Mouse (Mus musculus): ENCODE measurements around the gene Qsox1. TPM values are rescaled to one million over a fixed set of nuclear protein-coding genes. Genes with fewer than 3 reads are reported as not detected.

The Qsox1 gene
- polyA plus RNA-seq, 1 experiment from 2014 or later, result 22.1 TPM

DNA sequence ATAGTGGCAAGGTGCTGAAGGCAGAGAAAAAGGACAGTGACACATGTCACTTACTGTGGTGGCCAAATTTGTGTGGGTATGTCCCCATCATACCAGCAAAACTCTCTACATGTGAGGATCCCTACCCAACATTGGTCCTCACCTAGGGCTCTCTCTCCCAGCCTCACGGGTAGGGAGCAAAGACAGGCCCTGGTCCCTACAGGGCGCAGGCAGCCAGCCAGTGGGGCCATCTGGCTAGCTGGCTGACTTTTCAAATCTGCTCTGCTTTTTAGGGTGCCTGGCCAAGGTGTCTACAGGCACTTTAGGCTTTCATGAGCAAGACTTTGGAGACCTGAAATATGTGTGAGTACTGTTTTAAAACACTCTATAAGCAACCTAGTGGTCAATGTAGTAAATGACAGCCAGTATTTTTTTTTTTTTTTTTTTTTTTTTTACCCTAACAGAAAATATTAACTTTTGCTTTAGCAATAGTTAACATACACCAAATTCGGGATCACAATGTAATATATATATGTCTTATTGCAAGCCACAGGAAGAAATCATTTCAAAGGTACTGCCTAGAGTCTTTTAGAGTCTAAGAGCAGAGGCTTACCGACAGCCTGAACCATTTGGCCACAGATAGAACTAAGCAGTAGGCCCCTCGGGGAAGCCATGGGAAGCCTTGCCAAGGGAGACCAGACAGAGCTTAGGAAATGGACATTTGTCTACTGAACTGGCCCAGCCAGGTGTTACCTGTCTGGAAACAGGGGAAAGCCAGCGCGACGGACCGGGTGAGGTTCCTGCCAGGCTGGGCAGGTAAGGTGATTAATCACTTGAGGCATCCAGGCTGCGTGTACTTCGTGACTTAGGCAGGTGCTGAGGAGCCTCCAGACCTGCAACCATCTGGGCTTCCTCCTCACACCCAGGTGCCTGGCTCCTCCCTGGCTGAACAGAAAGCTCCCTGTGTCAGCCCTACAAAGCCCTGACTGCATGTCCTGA, 11.4 kb downstream of the Qsox1 start:
- DNase-seq (ENCODE audit: low spot score), result no peak

- DNase-seq (ENCODE audit: low spot score), result no peak
These were observed 14.7 kb downstream of the Qsox1 start for GRCm38 (mm10) chr1:155798000-155798399.

GRCm38 (mm10) chr1:155797425-155797824, 15.3 kb downstream of the Qsox1 start:
- DNase-seq (ENCODE audit: low spot score), result no peak

DNA sequence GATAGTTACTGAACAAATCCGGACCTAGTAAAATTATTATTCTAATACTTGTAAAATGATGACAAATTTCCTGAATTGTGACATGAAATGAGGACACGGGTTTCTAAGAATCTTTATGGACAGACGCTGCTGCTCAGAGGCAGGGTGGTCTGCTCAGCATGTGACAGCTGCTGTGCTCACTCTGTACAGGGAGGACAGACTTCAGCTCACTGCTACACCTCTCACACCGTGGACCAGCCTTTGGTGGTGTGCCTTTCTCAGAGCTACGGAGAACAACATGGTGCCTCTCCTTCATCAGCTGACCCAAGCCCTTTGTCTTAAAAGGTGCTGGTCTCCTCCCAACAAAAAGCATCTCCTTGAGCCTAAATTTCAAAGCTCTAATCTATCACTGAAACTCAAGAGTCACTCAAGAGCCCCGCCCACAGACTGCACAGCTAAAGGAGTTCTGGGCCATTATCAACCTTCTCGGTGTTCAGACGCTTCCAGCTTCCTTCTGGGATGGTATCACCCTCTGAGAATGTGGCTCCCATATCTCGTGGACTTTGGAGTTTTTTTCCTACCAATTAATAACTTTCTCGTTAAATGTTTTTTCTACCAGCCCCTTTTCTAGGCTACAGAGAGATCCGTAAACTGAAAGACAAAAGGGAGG, 15.8 kb downstream of the Qsox1 start:
- DNase-seq (ENCODE audit: low spot score), result no peak

- DNase-seq (ENCODE audit: low spot score), result no peak
These were observed 16.9 kb downstream of the Qsox1 start for GRCm38 (mm10) chr1:155795791-155796233.

DNA sequence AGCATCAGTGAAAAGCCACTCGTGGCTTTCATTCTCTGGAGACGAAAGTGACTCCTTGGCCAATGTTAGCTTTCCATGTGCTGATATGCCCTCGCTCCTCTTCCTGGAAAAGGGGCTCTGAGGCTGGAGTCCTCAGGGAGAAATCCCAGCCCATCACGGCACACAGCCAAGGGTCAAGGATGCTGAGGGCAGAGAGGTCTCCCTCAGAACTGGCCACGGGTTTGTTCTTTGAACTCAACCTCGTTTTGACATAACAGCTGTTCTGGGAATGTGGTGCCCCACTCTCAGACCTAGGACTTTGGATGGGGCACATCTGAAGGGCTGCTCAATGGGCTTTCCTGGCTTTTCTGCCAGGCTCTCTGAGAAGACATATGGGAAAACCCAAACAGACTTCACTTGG, 17.8 kb downstream of the Qsox1 start:
- no peak for DNase-seq (ENCODE audit: low spot score)

DNA sequence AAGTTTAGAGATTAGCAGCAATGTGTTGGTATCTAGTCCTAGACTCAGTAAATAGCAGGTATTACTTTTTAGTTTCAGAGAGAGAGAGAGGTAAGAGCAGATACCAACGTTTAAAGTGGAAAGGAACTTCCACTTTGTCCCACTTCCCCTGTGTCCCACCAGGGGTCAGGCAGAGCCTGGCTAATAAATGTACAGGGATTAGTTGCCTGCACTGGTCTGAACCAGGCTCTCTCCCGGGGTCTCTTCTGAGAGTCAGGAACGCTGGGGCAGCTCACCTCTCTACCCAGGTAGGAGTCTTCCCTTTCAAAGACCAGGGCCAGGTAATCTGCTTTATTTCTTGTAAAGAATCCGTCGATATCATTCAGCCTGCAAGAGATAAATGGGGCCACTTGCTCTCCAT, 20.8 kb downstream of the Qsox1 start:
- no peak for DNase-seq (ENCODE audit: low spot score)

GRCm38 (mm10) chr1:155790111-155790974, 22.3 kb downstream of the Qsox1 start:
- DNase-seq (ENCODE audit: low spot score), result no peak

DNA sequence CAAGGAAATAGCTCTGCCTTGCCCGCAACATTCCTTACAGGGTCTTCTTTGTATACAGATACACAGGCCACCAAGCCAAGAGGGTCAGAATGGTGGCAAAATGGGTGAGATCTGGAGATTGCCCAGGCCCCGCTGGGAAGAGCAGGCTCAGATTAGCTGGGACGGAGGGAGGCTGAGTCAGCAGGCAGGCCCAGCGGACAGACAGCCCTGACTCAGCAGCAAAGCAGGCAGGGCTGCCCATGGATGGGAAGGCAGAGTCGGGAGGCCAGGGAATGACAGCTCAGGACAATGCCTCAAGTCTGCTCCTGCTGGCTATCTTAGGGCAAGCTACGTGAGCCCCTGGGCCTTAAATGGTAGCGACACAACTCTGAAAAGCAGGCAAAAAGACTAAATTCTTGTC, 26.8 kb downstream of the Qsox1 start:
- no peak for DNase-seq (ENCODE audit: low spot score)

- peak; percentile 68 for DNase-seq (ENCODE audit: low spot score)
These were observed 28.1 kb downstream of the Qsox1 start for GRCm38 (mm10) chr1:155784343-155785205.

- peak; percentile 55 for DNase-seq (ENCODE audit: low spot score)
These were observed 30.3 kb downstream of the Qsox1 start for GRCm38 (mm10) chr1:155782382-155782781.

DNA sequence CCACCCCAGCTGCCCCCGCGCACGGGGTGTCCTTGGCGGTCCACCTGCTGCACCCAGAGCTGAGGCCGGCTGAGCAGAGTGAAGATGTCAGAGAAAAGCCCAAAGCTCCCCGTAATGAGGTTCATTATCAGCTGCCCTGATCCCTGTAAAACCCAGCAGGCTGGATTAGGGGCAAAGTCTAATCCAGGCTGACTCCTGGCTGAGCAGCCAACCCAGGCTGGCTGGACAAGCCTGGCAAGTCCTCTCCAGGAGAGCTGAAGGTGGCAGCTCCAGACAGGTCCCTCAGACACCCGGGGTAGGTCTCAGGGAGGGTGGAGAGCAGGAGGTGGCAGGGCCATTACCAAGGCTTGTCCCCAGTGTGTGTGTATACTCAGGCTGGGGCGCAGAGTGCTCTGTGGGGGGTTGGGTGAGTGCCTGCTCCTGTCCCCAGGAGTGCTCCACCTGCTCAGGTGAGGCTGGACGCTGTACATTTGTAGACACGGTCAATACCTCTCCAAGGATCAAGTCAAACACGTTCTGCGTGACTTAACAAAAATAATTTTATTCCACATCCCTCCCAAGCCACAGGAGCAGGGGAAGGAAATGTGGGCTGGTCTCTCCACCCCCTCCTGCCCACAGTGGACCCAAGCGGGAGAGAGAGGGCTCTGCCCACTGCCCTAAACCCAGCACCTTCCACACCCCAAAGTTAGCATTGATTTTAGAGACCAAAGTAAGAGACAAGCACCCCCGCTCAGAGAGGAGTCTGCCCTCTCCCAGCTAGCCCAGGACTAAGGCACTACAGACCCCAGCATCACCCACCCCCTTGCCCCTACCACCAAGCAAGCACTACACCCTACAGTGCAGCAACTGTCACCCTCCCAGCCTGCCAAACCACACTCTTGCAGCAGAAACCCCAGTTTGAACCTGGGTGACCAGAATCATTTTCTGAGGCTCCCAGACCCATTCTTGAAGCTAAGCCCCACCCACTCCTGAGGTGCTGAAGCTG, 34.8 kb downstream of the Qsox1 start:
- DNase-seq (ENCODE audit: low spot score), result no peak

DNA sequence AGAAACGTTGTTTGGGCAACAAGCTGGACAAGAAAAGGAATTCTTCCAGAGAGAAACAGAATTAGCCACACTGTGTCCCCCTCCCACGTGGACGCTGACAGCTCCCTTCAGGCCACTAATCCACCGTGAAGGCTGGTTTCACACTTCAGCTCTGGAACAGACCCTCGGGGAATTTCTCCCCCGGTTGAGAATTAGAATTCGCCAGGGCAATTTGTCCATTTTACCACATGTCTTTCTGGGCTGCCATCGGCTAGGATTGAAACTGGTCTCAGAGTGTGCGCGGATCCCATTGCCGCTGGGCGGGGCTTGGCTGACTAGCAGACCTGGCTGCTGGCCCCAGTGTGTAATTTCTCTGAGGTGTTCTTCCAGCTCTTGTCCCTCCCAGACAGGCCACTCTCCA, 53.5 kb downstream of the Qsox1 start:
- DNase-seq (ENCODE audit: low spot score), result no peak

DNA sequence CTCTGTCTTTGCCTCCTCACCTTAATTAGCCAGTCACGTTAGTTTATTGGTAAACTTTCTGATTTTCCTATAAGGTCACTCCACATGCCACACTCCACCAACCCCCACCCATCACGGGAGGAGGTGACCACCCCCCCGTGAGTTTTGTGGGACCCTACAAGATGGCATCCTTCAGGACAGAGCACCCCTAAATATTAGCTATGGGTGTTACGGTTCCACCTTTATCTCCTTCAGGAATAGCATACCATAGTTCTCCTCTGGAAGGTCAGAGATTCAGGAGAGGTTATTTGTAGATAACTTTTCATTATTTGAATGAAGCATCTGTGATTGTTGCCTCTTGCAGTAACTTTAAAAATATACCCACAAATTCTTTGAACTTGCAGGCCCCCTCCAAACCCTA, 54.0 kb downstream of the Qsox1 start:
- DNase-seq (ENCODE audit: low spot score), result no peak

DNA sequence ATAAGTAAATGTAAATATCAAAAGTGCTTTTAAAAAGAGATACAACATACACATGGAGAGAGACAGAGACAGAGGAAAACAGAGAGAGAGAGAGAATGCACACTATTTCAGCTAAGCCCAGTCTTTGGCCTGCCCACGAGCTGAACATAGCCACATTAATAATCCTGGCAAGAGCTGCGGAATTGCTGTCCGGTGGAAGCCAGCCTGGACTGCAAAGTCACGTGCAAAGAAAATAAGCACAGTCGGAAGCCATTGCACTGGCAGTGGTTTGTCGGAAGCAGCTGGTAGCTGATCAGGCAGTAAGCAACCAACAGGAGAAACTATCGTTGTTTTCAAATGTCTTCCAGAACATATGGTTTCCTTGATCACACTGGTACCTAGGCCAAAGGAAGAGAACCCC, 55.1 kb downstream of the Qsox1 start:
- no peak for DNase-seq (ENCODE audit: low spot score)

DNA sequence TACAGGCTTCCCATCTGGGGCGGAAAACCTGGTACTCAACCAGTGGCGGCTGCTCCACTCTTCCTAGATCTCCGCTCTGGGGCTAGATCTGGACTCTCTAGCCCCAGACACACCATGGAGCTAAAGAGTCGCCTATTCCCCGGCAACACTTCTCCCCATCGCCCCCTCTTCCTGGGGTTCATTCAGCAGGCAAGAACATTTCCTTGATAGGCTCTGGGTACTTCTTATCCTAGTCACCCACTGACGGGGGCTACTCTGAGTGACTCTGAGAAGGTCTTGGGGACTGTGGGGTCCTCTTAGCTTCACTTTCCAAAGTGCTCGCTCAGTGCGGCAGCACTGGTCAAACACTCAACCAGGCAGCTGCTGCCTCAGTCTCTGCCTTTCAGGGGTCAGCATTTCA, 59.3 kb downstream of the Qsox1 start:
- no peak for DNase-seq (ENCODE audit: low spot score)

DNA sequence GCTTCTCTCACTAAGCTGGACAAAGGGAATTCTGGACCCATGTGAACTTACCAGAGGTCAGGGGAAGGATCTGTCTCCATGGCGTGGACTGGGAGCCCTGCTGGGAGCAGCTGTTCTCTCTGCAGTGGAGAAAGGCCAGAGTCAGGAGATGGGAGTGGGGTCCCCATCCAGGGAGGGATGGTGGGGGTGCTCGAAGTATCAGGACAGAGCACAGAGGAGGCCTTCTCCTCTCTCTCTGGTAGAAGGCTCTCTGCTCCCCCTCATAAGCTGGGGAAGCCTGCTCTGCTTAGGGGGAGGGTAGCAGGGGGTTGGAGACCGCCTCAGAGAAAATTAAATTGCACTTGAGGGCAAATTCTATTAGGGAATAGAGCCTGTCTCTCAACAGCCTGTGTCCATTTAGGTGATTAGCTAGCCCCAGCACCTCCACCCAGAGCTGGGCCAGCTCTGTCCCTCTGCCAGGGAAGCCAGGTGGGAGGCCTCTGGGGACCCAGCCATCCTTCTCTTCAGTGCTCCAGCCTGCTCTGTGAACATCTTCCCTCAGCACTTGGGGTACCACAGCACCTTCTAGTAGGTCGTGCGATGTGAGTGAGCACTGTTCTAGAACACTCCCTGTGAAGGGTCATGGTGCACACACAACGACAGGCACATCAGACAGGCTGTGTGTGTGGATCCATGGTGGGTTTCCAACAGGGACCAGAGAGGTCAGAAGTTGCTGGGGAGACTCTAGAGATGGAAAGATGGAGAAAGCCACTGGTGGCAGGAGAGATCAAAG, 61.0 kb downstream of the Qsox1 start, which contains the start of gene Lhx4:
Lhx4 (minus strand) TSS at position 201 of the 772 bp plus-strand sequence.
- no peak for DNase-seq (ENCODE audit: low spot score)

DNA sequence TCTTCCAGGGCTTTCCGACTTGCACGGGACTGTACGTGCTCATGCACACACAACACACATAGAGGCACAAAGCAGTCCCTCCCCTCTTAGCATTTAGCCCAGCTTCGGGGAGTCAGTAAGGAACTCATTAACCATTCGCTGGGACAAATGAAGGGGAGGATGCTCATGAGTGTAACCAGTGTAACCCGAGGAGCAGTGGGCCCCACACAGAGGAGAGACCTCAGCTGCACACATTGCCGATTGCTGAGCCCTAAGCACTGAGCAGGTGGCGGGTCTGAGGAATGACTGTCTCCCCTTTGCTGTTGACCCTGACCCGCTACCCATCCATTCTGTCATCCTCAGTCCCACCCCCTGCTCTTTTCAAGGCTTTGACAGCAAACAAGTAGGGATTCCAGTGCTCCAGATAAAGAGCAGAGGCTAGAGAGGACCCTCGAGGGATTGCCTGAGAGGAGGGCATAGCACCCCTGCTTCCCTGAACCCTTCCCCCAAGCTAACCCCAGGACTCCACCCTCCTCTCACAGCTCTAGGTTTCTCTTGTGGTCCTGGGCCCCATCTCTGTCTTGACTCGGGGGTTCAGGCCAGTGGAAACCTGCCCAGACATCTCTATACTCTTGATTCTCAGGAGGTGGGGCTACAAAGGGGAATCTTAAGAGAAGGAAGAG, 62.0 kb downstream of the Qsox1 start:
- DNase-seq (ENCODE audit: low spot score), result no peak
